Comparison of ENCODE assay signal across 8 mouse cellular contexts in genomic region chr5:104074388-104074787, GRCm38 (mm10). TPM values are rescaled to one million over a fixed set of nuclear protein-coding genes. Genes with fewer than 3 reads are reported as not detected.
A peak's percentile ranks its signal among the peaks of the same experiment; 100 is the strongest.
DNase-seq lines count a peak whose midpoint lies in the region; ATAC-seq lines count a peak whose summit lies in the region.

No protein-coding gene starts in this region.

- H3K9me3 ChIP-seq in intestine, embryonic 14.5 days (ENCODE audit: control insufficient read depth, low read length) = no peaks in the 10 kb centered on the region

- H3K9ac ChIP-seq in intestine, embryonic 14.5 days (ENCODE audit: low read length) = no peak overlapping the region

- no peak overlapping the region for H3K4me2 ChIP-seq in intestine, embryonic 14.5 days (ENCODE audit: low read length)

- WGBS in intestine, embryonic 14.5 days = 25% methylated on average over 12 of the region's 12 CpGs

- H3K27me3 ChIP-seq in intestine, embryonic 14.5 days (replicated peaks; ENCODE audit: control insufficient read depth, insufficient read depth, low read length) = no peaks in the 10 kb centered on the region

- no peaks in the 10 kb centered on the region for H3K36me3 ChIP-seq in intestine, embryonic 14.5 days (ENCODE audit: control insufficient read depth, insufficient read depth, low read length)

- H3K4me3 ChIP-seq in intestine, embryonic 14.5 days (ENCODE audit: low read depth, low read length) = no peak overlapping the region

- H3K27ac ChIP-seq in intestine, embryonic 14.5 days (ENCODE audit: low read depth) = no peak overlapping the region

- DNase-seq in 3T3-L1 (ENCODE audit: low read depth, low spot score) = peak; percentile 58
- DNase-seq in CD8-positive naive resting alpha-beta T cell, adult 2 months (ENCODE audit: low read depth in 2 of 2, low spot score in 2 of 2) = peak; percentile 16 to 46
- DNase-seq in forelimb bud, embryonic 11.5 days (ENCODE audit: low read depth, low spot score) = peak; percentile 52
- peak; percentile 81 for DNase-seq in intestine, embryonic 14.5 days (ENCODE audit: low spot score)
- DNase-seq in lung, adult 18-20 months = peak; percentile 53 to 64
- DNase-seq in retina, postnatal 1 day = peak; percentile 82

- peak; percentile 56; the same call in 1 of the 2 replicates for ATAC-seq in cerebellum, adult (ENCODE audit: insufficient number of reproducible peaks, low FRiP score, low TSS enrichment)
- ATAC-seq in intestine, embryonic 14.5 days (replicated peaks; ENCODE audit: low FRiP score, low TSS enrichment, low read depth) = 0 out of 2 replicates have a peak, but pooled peaks have one; percentile 47
- no peak; the same call in 1 of the 2 replicates for ATAC-seq in monocyte, adult 5-6 weeks (replicated peaks; ENCODE audit: insufficient number of reproducible peaks, low FRiP score, low TSS enrichment, poor library complexity, severe bottlenecking)

- no peaks in the 10 kb centered on the region; the same call in 1 of the 2 replicates for H3K4me1 ChIP-seq in intestine, embryonic 14.5 days (replicated peaks; ENCODE audit: control insufficient read depth, insufficient read depth, low read length)

RNA-seq across cellular contexts. Expression of gene Gm17660, which starts 3.0 kb away (rescaled TPM):
- not detected in 2 replicates for polyA plus RNA-seq in intestine, embryonic 14.5 days (2014; fragmentation: Nextera tagmentation; extraction: Ambion mirVana)
- not detected in 3 replicates for total RNA-seq in monocyte, adult 5-6 weeks (2017)

RNA-seq across cellular contexts. Expression of gene Nudt9, which starts 28.3 kb away (rescaled TPM):
- polyA plus RNA-seq in intestine, embryonic 14.5 days (2014; fragmentation: Nextera tagmentation; extraction: Ambion mirVana) = 58.5 and 59.4 TPM in 2 replicates
- total RNA-seq in monocyte, adult 5-6 weeks (2017) = 35.1 to 55.6 TPM (median 38.7 TPM) in 3 replicates

RNA-seq across cellular contexts. Expression of gene Sparcl1, which starts 39.1 kb away (rescaled TPM):
- 183 and 203 TPM in 2 replicates for polyA plus RNA-seq in intestine, embryonic 14.5 days (2014; fragmentation: Nextera tagmentation; extraction: Ambion mirVana)
- total RNA-seq in monocyte, adult 5-6 weeks (2017) = not detected in 3 replicates

RNA-seq across cellular contexts. Expression of gene Hsd17b11, which starts 52.7 kb away (rescaled TPM):
- 6.2 and 6.5 TPM in 2 replicates for polyA plus RNA-seq in intestine, embryonic 14.5 days (2014; fragmentation: Nextera tagmentation; extraction: Ambion mirVana)
- 90.1 to 135 TPM (median 123 TPM) in 3 replicates for total RNA-seq in monocyte, adult 5-6 weeks (2017)

Comparison
In these comparisons a context has a peak if more than half of its experiments do, and no peak if none do; other contexts are left out.
1. DNase-seq: peak in every context shown above with its lines; median percentile 82 in retina, postnatal 1 day; 81 in intestine, embryonic 14.5 days; 58 in lung, adult 18-20 months; 58 in 3T3-L1; 52 in forelimb bud, embryonic 11.5 days; 31 in CD8-positive naive resting alpha-beta T cell, adult 2 months.